Mouse (Mus musculus): ENCODE measurements around the gene Bola2. TPM values are rescaled to one million over a fixed set of nuclear protein-coding genes. Genes with fewer than 3 reads are reported as not detected.

Gene Bola2
- polyA plus RNA-seq, 1 experiment from 2014 or later, result 167 TPM

DNA sequence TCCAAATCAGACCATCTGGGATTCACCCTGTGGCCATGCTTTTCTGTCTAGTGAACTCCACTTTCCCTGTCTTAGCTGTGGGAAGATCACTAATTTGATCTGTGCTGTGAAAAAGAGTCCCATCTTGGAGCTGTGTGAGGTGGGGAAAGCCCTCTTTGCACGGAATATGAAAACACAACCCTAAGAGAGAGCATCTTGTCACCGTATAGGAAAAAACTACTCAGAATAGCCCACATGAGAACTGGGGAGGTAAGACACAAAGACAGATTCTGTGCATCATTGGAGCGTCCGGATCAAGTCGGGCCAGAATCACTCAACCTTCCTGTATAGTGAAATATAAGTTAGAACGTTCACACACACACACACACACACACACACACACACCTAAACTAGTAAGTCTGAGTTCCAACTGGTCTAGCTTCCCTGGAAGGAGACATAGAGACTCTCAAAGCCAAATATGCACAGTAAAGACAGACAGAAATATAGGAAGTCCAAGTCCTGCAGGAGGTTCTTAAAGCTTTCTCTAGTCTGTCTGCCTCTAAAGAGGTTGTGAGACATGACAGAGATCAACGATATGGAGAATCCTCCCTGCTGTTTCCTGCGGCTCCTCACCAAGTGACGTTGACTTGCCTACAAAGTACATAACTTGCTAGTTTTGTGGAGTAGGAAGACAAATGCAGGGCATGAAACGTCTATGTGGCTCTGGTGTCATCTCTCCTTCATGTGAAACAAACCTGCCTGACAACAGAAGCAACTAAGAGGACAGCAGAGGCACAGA is 13.2 kb downstream of the Bola2 start:
- no peak for DNase-seq (ENCODE audit: low spot score)
- 84% methylated on average over 10 of the region's 10 CpGs for WGBS
- ATAC-seq (replicated peaks; ENCODE audit: low FRiP score), result no peak
- Histone ChIP-seq H3K27me3 (ENCODE audit: control insufficient read depth, insufficient read depth, low read length) (0 out of 2 replicates have a peak, but pooled peaks cover 2% of the 10 kb centered on the region), H3K9me3 (ENCODE audit: control insufficient read depth, low read length) (no peaks in the 10 kb centered on the region), H3K36me3 (ENCODE audit: control insufficient read depth, insufficient read depth, low read length) (no peaks in the 10 kb centered on the region), H3K4me1 (replicated peaks; ENCODE audit: control insufficient read depth, insufficient read depth, low read length) (peaks cover 5% of the 10 kb centered on the region), H3K4me2 (ENCODE audit: low read depth, low read length, severe bottlenecking) (no peak overlapping the region), H3K4me3 (ENCODE audit: low read depth, low read length) (no peak overlapping the region), H3K27ac (ENCODE audit: low read depth, low read length) (no peak overlapping the region), H3K9ac (ENCODE audit: low read length) (no peak overlapping the region)

DNA sequence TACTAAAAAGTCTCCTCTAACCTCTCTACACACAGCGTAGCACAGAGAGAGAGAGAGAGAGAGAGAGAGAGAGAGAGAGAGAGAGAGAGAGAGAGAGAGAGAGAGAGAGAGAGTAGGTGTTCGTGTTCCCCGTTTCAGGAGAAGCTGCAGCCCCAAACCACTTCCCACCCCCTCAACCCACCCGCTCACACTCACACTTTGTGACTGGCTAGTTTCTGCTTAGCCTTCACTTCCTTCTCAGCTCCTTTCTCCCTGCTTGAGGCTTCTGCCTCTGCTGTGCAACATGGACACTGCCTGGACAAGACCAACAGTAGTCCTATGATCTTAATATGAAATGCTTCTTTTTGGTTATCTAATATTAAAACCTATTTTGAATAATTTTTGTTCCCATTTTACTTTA is 15.1 kb downstream of the Bola2 start:
- ATAC-seq (replicated peaks; ENCODE audit: low FRiP score), result no peak

DNA sequence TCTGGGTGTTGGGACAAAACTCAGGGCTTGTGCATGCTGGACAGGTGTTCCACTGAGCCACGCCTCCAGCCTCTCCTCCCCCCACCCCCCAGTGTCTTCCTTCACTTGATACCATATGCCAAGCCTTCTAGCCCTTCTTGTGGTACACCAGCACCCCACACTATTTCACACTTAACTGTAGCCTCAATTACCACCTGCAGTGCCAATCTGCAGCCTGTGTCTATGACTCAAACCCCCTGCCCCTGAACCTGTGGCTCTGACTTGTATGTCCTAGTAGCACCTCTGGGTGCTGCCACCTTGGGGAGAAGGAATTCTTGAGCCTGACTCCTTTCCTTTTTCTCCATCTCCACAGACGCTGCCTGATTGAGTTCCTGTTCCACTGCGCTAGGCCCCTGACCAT is 16.7 kb downstream of the Bola2 start:
- no peak overlapping the region for H3K27ac ChIP-seq (ENCODE audit: low read depth, low read length)

More for the DNA sequence above, 15.1 kb downstream of the Bola2 start:
- H3K27ac ChIP-seq (ENCODE audit: low read depth, low read length), result no peak overlapping the region
- no peaks in the 10 kb centered on the region for H3K4me1 ChIP-seq (replicated peaks; ENCODE audit: control insufficient read depth, insufficient read depth, low read length)
- DNase-seq (ENCODE audit: low spot score), result no peak
- H3K9me3 ChIP-seq (ENCODE audit: control insufficient read depth, low read length), result no peaks in the 10 kb centered on the region
- 0 out of 2 replicates have a peak, but pooled peaks cover 2% of the 10 kb centered on the region for H3K27me3 ChIP-seq (ENCODE audit: control insufficient read depth, insufficient read depth, low read length)
- no peaks in the 10 kb centered on the region for H3K36me3 ChIP-seq (ENCODE audit: control insufficient read depth, insufficient read depth, low read length)
- 78% methylated on average over 4 of the region's 4 CpGs for WGBS
- no peak overlapping the region for H3K4me3 ChIP-seq (ENCODE audit: low read depth, low read length)
- no peak overlapping the region for H3K9ac ChIP-seq (ENCODE audit: low read length)
- no peak overlapping the region for H3K4me2 ChIP-seq (ENCODE audit: low read depth, low read length, severe bottlenecking)

DNA sequence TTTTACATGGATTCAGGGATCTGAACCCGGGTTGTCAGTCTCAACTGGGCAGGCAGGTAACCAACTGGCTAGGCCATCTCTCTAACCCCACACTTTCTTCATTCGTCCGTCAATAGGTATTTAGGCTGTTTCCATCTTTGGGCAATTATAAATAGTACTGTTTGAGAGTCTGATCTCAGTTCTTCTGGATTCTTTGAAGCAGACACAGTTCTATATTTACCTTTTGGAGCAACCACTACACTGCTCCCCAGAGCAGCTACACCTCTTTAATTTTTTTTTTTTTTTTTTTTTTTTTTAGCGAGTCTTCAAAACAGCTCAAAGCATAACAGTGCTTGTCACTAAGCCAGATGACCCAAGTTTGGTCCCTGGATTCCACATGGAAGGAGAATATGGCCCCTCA is 20.5 kb downstream of the Bola2 start:
- no peak overlapping the region for H3K9ac ChIP-seq (ENCODE audit: low read length)
- H3K27ac ChIP-seq (ENCODE audit: low read depth, low read length), result no peak overlapping the region
- ATAC-seq (replicated peaks; ENCODE audit: low FRiP score), result no peak
- no peaks in the 10 kb centered on the region for H3K4me1 ChIP-seq (replicated peaks; ENCODE audit: control insufficient read depth, insufficient read depth, low read length)
- 83% methylated on average over 4 of the region's 4 CpGs for WGBS
- H3K9me3 ChIP-seq (ENCODE audit: control insufficient read depth, low read length), result no peaks in the 10 kb centered on the region
- H3K36me3 ChIP-seq (ENCODE audit: control insufficient read depth, insufficient read depth, low read length), result no peaks in the 10 kb centered on the region
- no peak overlapping the region for H3K4me2 ChIP-seq (ENCODE audit: low read depth, low read length, severe bottlenecking)
- DNase-seq (ENCODE audit: low spot score), result no peak
- no peak overlapping the region for H3K4me3 ChIP-seq (ENCODE audit: low read depth, low read length)
- no peaks in the 10 kb centered on the region for H3K27me3 ChIP-seq (ENCODE audit: control insufficient read depth, insufficient read depth, low read length)

More for the DNA sequence above, 16.7 kb downstream of the Bola2 start:
- Histone ChIP-seq H3K9ac (ENCODE audit: low read length) (no peak overlapping the region), H3K36me3 (ENCODE audit: control insufficient read depth, insufficient read depth, low read length) (no peaks in the 10 kb centered on the region), H3K4me2 (ENCODE audit: low read depth, low read length, severe bottlenecking) (no peak overlapping the region), H3K9me3 (ENCODE audit: control insufficient read depth, low read length) (no peaks in the 10 kb centered on the region), H3K4me1 (replicated peaks; ENCODE audit: control insufficient read depth, insufficient read depth, low read length) (no peaks in the 10 kb centered on the region), H3K27me3 (ENCODE audit: control insufficient read depth, insufficient read depth, low read length) (no peaks in the 10 kb centered on the region), H3K4me3 (ENCODE audit: low read depth, low read length) (no peak overlapping the region)
- ATAC-seq (replicated peaks; ENCODE audit: low FRiP score) (no peak), DNase-seq (ENCODE audit: low spot score) (no peak)
- 81% methylated on average over 3 of the region's 3 CpGs for WGBS

DNA sequence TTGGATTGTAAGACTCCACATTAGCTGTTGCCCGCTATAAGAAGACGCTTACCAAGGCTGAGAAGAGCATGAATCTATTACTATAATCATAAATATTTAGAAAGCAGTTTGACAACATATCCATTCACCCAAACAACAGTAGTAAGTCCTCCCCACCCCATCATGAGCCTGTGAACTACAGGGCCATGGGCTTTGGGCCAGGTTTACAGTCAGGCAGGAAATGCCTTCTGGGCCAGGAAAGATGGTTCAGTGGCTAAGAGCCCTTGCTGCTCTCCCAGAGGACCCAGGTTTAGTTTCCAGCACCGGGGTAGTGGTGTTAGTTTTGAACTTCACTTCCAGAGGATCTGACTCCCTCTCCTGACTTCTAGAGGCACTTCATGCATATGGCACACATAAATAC is 22.4 kb downstream of the Bola2 start:
- Histone ChIP-seq H3K4me3 (ENCODE audit: low read depth, low read length) (no peak overlapping the region), H3K4me2 (ENCODE audit: low read depth, low read length, severe bottlenecking) (no peak overlapping the region), H3K4me1 (replicated peaks; ENCODE audit: control insufficient read depth, insufficient read depth, low read length) (no peaks in the 10 kb centered on the region), H3K9ac (ENCODE audit: low read length) (no peak overlapping the region), H3K27ac (ENCODE audit: low read depth, low read length) (no peak overlapping the region), H3K27me3 (ENCODE audit: control insufficient read depth, insufficient read depth, low read length) (no peaks in the 10 kb centered on the region), H3K9me3 (ENCODE audit: control insufficient read depth, low read length) (no peaks in the 10 kb centered on the region), H3K36me3 (ENCODE audit: control insufficient read depth, insufficient read depth, low read length) (no peaks in the 10 kb centered on the region)
- ATAC-seq (replicated peaks; ENCODE audit: low FRiP score) (no peak), DNase-seq (ENCODE audit: low spot score) (no peak)
- 89% methylated on average over 3 of the region's 3 CpGs for WGBS

DNA sequence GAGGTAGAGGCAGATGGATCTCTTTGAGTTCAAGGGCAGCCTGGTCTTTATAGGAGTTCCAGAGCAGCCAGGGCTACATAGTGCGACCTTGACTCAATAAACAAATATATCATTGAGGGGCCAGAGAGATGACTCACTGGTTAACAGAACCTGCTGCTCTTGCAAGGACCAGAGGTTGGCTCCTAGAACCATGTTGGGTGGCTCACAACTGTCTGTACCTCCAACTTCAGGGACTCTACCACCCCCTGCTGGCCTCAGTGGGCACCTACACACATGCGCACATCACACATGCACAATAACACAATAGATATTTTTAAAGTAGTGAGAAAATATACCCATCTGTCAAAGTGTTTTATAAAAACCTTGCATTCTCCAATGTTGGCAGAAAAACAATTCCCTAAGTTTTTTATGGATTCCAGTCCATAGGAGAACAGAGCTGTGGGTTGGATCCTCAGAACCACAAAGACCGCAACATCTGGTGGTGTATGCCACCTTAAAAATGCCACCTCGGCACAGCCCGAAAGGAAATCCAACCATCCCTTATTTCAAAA is 23.7 kb downstream of the Bola2 start:
- no peaks in the 10 kb centered on the region for H3K9me3 ChIP-seq (ENCODE audit: control insufficient read depth, low read length)
- no peaks in the 10 kb centered on the region for H3K27me3 ChIP-seq (ENCODE audit: control insufficient read depth, insufficient read depth, low read length)
- ATAC-seq (replicated peaks; ENCODE audit: low FRiP score) (no peak), DNase-seq (ENCODE audit: low spot score) (no peak)
- no peak overlapping the region for H3K27ac ChIP-seq (ENCODE audit: low read depth, low read length)
- H3K4me2 ChIP-seq (ENCODE audit: low read depth, low read length, severe bottlenecking), result no peak overlapping the region
- no peaks in the 10 kb centered on the region for H3K4me1 ChIP-seq (replicated peaks; ENCODE audit: control insufficient read depth, insufficient read depth, low read length)
- no peak overlapping the region for H3K9ac ChIP-seq (ENCODE audit: low read length)
- no peak overlapping the region for H3K4me3 ChIP-seq (ENCODE audit: low read depth, low read length)
- 95% methylated on average over 5 of the region's 5 CpGs for WGBS
- no peaks in the 10 kb centered on the region for H3K36me3 ChIP-seq (ENCODE audit: control insufficient read depth, insufficient read depth, low read length)

DNA sequence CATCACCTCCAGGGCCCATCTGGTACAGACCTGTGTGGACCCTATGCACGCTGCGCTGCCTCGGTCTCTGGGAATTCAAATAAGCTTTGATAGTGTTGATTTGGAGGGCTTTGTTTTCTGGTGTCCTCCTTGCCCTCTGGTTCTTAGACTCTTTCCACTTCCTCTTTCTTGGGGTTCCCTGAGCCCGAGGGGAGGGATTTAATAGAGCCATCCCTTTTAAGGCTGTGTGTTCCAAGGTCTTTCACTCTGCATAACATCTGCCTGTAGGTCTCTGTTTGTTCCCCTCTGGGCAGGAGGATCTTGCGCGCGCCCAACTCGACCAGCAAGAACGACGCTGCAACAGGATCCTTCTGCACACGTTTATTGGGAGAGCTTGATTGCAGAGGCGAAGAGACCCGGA is 26.4 kb downstream of the Bola2 start:
- Histone ChIP-seq H3K4me3 (ENCODE audit: low read depth, low read length) (no peak overlapping the region), H3K4me1 (replicated peaks; ENCODE audit: control insufficient read depth, insufficient read depth, low read length) (no peaks in the 10 kb centered on the region), H3K9ac (ENCODE audit: low read length) (no peak overlapping the region), H3K27me3 (ENCODE audit: control insufficient read depth, insufficient read depth, low read length) (no peaks in the 10 kb centered on the region), H3K27ac (ENCODE audit: low read depth, low read length) (no peak overlapping the region), H3K4me2 (ENCODE audit: low read depth, low read length, severe bottlenecking) (no peak overlapping the region), H3K9me3 (ENCODE audit: control insufficient read depth, low read length) (no peaks in the 10 kb centered on the region), H3K36me3 (ENCODE audit: control insufficient read depth, insufficient read depth, low read length) (no peaks in the 10 kb centered on the region)
- ATAC-seq (replicated peaks; ENCODE audit: low FRiP score) (no peak), DNase-seq (ENCODE audit: low spot score) (no peak)
- 93% methylated on average over 13 of the region's 13 CpGs for WGBS

DNA sequence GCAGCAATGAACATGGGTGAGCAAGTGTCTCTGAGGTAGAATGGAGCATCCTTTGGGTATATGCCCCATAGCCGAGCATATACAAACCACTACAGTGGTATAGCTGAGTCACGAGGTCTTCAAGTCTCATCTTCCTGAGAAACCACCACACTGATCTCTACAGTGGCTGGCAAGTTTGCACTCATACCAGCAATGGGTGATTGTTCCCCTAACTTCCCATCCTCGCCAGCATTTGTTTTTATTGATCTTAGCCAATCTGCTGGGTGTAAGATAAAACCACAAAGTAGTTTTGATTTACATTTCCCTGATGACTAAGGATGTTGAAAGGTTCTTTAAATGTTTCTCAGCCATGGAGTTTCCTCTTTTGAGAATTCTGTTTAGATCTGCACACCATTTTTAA is 29.9 kb downstream of the Bola2 start:
- no peaks in the 10 kb centered on the region for H3K9me3 ChIP-seq (ENCODE audit: control insufficient read depth, low read length)
- WGBS, result 84% methylated on average over 3 of the region's 3 CpGs
- no peak for ATAC-seq (replicated peaks; ENCODE audit: low FRiP score)

DNA sequence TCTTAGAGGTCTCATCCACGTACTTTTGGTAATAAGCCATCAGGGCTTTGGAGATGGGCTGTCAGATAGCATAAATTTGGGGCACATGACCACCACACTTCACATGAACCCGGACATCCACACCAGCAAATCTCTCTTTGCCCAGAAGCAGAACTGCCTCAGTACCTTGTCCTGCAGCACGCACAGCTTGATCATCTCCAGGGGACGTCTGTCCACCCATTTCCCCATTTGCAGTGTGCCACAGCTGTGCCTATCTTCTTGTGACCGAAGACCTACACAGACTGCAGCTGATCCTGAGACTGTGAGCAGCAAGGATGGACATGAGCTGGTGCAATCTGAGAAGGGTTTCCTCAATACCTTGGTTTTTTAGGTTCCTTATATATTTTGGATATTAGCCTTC is 30.5 kb downstream of the Bola2 start:
- H3K9ac ChIP-seq (ENCODE audit: low read length), result no peak overlapping the region
- no peak overlapping the region for H3K4me3 ChIP-seq (ENCODE audit: low read depth, low read length)
- no peaks in the 10 kb centered on the region for H3K27me3 ChIP-seq (ENCODE audit: control insufficient read depth, insufficient read depth, low read length)
- no peak overlapping the region for H3K27ac ChIP-seq (ENCODE audit: low read depth, low read length)
- no peak overlapping the region for H3K4me2 ChIP-seq (ENCODE audit: low read depth, low read length, severe bottlenecking)
- no peaks in the 10 kb centered on the region for H3K9me3 ChIP-seq (ENCODE audit: control insufficient read depth, low read length)
- ATAC-seq (replicated peaks; ENCODE audit: low FRiP score), result no peak
- H3K36me3 ChIP-seq (ENCODE audit: control insufficient read depth, insufficient read depth, low read length), result no peaks in the 10 kb centered on the region
- no peak for DNase-seq (ENCODE audit: low spot score)
- H3K4me1 ChIP-seq (replicated peaks; ENCODE audit: control insufficient read depth, insufficient read depth, low read length), result no peaks in the 10 kb centered on the region
- 87% methylated on average over 5 of the region's 5 CpGs for WGBS

More for the DNA sequence above, 29.9 kb downstream of the Bola2 start:
- H3K9ac ChIP-seq (ENCODE audit: low read length), result no peak overlapping the region
- no peaks in the 10 kb centered on the region for H3K4me1 ChIP-seq (replicated peaks; ENCODE audit: control insufficient read depth, insufficient read depth, low read length)
- no peak overlapping the region for H3K4me3 ChIP-seq (ENCODE audit: low read depth, low read length)
- H3K4me2 ChIP-seq (ENCODE audit: low read depth, low read length, severe bottlenecking), result no peak overlapping the region
- no peaks in the 10 kb centered on the region for H3K36me3 ChIP-seq (ENCODE audit: control insufficient read depth, insufficient read depth, low read length)
- DNase-seq (ENCODE audit: low spot score), result no peak
- no peak overlapping the region for H3K27ac ChIP-seq (ENCODE audit: low read depth, low read length)
- H3K27me3 ChIP-seq (ENCODE audit: control insufficient read depth, insufficient read depth, low read length), result no peaks in the 10 kb centered on the region
